ENCODE assay signal across 9 mouse cellular contexts in the genomic region with DNA sequence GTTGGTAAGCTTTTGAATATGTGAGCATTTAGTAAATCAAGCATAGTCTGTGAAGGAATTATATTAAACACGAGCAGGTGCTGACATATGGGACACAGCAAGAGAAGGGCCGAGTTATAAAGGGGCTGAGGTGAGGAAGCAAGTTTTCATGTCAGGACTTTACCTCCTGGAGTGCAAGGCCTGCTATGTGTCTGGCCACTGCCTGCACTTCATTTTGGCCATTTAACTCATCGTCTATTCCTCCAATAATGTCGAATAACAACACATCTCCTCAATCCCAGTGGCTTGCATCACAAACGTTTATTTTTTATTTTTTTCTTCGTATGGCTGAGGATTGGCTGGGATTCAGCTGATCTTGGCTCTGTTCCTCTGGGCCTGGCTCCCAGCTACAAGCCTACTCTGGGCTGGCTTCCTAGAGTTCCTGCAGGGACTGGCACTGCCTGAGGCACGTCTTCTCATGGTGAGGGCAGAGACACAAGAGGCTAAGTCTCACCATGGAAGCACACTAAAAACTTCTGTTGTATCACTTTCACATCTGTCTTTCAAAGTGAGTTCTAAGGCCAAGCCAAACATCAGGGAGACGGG. TPM values are rescaled to one million over a fixed set of nuclear protein-coding genes. Genes with fewer than 3 reads are reported as not detected.
A peak's percentile ranks its signal among the peaks of the same experiment; 100 is the strongest.
DNase-seq lines count a peak whose midpoint lies in the region; ATAC-seq lines count a peak whose summit lies in the region.
"Had no signal": no experiment of that assay in that cellular context is flagged by ENCODE, and none has a peak within 500 bp of the region (broad histone marks: within the 10 kb centered on the region; RNA-seq: fewer than 3 reads in every experiment).

No protein-coding gene starts in this region.

- WGBS in limb, embryonic 13.5 days: 55% methylated on average over 8 of the region's 8 CpGs
- WGBS in limb, embryonic 10.5 days: 90% methylated on average over 8 of the region's 8 CpGs

- no peak overlapping the region for H3K4me3 ChIP-seq in limb, embryonic 13.5 days
- H3K4me3 ChIP-seq in limb, embryonic 10.5 days: no peak overlapping the region

- 0 out of 2 replicates have a peak, but pooled peaks cover 12% of the 10 kb centered on the region for H3K4me1 ChIP-seq in limb, embryonic 13.5 days
- H3K4me1 ChIP-seq in limb, embryonic 10.5 days: peaks cover 10% of the 10 kb centered on the region

- H3K27ac ChIP-seq in limb, embryonic 13.5 days: peak overlapping the region; percentile 22; the same call in 1 of the 2 replicates
- no peak overlapping the region for H3K27ac ChIP-seq in limb, embryonic 10.5 days
- H3K27ac ChIP-seq: liver, embryonic 14.5 days had no signal

- H3K27me3 ChIP-seq in limb, embryonic 13.5 days: no peaks in the 10 kb centered on the region
- H3K27me3 ChIP-seq in limb, embryonic 10.5 days (ENCODE audit: low read depth, poor library complexity, severe bottlenecking): no peaks in the 10 kb centered on the region

- H3K4me2 ChIP-seq in limb, embryonic 13.5 days (replicated peaks): no peak overlapping the region

- no peak overlapping the region for H3K9ac ChIP-seq in limb, embryonic 13.5 days
- H3K9ac ChIP-seq: liver, embryonic 14.5 days had no signal

- H3K9me3 ChIP-seq in limb, embryonic 13.5 days: no peaks in the 10 kb centered on the region
- H3K9me3 ChIP-seq in limb, embryonic 10.5 days (replicated peaks): no peaks in the 10 kb centered on the region

- no peaks in the 10 kb centered on the region for H3K36me3 ChIP-seq in limb, embryonic 13.5 days
- no peaks in the 10 kb centered on the region for H3K36me3 ChIP-seq in limb, embryonic 10.5 days

- DNase-seq in adrenal gland, postnatal 10 days: peak; percentile 73
- DNase-seq in adrenal gland, adult 18-20 months (ENCODE audit: low spot score in 2 of 2): no peak
- no peak for DNase-seq in limb, embryonic 10.5 days (ENCODE audit: low spot score)
- DNase-seq in cerebellum, postnatal 10 days: peak; percentile 92 to 93
- peak; percentile 44 to 51 for DNase-seq in layer of hippocampus, postnatal 36 days
- DNase-seq in thymus, postnatal 4 days: no peak
- no peak for DNase-seq in thymus, postnatal 36 days

- no peak for ATAC-seq in limb, embryonic 13.5 days (ENCODE audit: low FRiP score, low read depth)

RNA-seq across cellular contexts. Expression of gene Cd83, which starts 20.5 kb away (rescaled TPM):
- 1 to 10 TPM; 4.2 to 5.7 TPM for total RNA-seq in adrenal gland, postnatal 10 days (2021)
- 1 to 10 TPM; 2.3 to 5.2 TPM for total RNA-seq in adrenal gland, adult 18-20 months (2021)
- polyA plus RNA-seq in limb, embryonic 13.5 days (2015; fragmentation: Nextera tagmentation; extraction: Ambion mirVana): 27.0 and 28.4 TPM in 2 replicates
- polyA plus RNA-seq in limb, embryonic 10.5 days (2016; fragmentation: Nextera tagmentation; extraction: Ambion mirVana): 4.2 and 5.0 TPM in 2 replicates
- 1 to 10 TPM; 7.0 to 8.1 TPM for total RNA-seq in layer of hippocampus, postnatal 36 days (2021)

Comparison
In these comparisons a context has a peak if more than half of its experiments do, and no peak if none do; other contexts are left out.
1. DNase-seq: peak in adrenal gland, postnatal 10 days (single experiment), cerebellum, postnatal 10 days (2 of 2) and layer of hippocampus, postnatal 36 days (2 of 2); none in adrenal gland, adult 18-20 months (0 of 2), limb, embryonic 10.5 days (single experiment), thymus, postnatal 4 days (single experiment) and thymus, postnatal 36 days (0 of 2).